Mouse (Mus musculus): ENCODE measurements around the gene Olfr2.

- TF ChIP-seq CTCF (IDR thresholded peaks at IDR 0.05; ENCODE audit: borderline replicate concordance, insufficient read depth, low read depth, low read length) (no peak), POLR2A (IDR thresholded peaks at IDR 0.05; ENCODE audit: borderline replicate concordance, insufficient read depth, low read length) (no peak)
Observed at GRCm38 (mm10) chr7:107045833-107046232, 40.0 kb upstream of the Olfr2 start.
